Mouse (Mus musculus): ENCODE data around the gene Cacng6. TPM values are rescaled to one million over a fixed set of nuclear protein-coding genes. Genes with fewer than 3 reads are reported as not detected.

Gene Cacng6
- polyA plus RNA-seq, 2 experiments = 8.9 to 10.0 TPM

DNA sequence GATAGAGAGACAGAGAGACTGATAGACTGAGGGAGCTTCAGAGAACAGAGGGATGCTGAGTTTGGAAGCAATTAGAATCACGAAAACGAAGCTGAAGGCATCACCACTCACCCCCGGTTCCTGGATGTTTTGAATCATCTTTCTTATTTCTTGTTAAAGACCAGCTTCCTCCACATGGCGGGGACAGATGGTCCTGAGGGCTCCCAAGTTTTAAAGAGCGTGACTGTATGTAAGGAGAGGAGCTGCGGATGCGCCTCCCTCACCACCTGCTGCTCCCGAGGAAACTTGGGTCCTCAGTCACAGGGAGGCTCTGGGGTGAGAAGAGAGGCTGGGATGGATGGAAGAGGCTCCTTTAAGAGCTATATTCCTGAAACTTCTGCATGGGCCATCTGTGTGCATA lies 36.3 kb downstream of the Cacng6 start:
- H3K27me3 ChIP-seq (ENCODE audit: control insufficient read depth, insufficient read depth, low read length) = no peaks in the 10 kb centered on the region
- 90% methylated on average over 8 of the region's 8 CpGs for WGBS
- no peaks in the 10 kb centered on the region for H3K36me3 ChIP-seq (ENCODE audit: control insufficient read depth, insufficient read depth, low read length)
- no peak overlapping the region for H3K27ac ChIP-seq (replicated peaks; ENCODE audit: low read depth, low read length)
- TF ChIP-seq POLR2A (IDR thresholded peaks at IDR 0.05; ENCODE audit: borderline replicate concordance, extremely low read depth, insufficient read depth, insufficient read length) = no peak
- H3K4me1 ChIP-seq (ENCODE audit: control insufficient read depth, insufficient read depth, low read length) = no peaks in the 10 kb centered on the region
- H3K4me3 ChIP-seq (replicated peaks; ENCODE audit: low read length) = no peak overlapping the region
- no peak for DNase-seq (ENCODE audit: low spot score)
- H3K4me2 ChIP-seq (replicated peaks; ENCODE audit: low read depth, low read length, severe bottlenecking) = no peak overlapping the region
- ATAC-seq (ENCODE audit: low FRiP score, low read depth) = no peak
- no peaks in the 10 kb centered on the region for H3K9me3 ChIP-seq (ENCODE audit: control insufficient read depth, low read length)
- H3K9ac ChIP-seq (ENCODE audit: low read depth, low read length, severe bottlenecking) = no peak overlapping the region

DNA sequence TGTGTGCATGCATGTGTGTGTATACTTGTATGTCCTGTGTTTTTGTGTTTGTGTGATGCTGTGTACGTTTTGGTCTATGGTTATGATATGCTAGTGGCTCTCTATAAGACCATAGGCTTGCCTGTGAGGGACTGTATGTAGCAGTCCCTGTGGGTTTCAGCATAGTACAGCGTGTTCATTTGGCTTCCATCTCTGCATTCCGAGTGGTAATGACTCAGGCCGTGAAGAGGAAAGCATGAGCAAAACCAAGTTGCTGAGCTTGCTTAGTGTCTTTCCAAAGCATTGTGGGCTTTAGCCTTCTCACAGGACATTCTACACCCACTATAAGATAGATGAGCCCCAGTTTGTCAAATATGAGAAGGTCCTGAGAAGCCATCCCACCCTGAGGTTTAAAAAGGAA lies 39.3 kb downstream of the Cacng6 start:
- Histone ChIP-seq H3K36me3 (ENCODE audit: control insufficient read depth, insufficient read depth, low read length) (no peaks in the 10 kb centered on the region), H3K9me3 (ENCODE audit: control insufficient read depth, low read length) (no peaks in the 10 kb centered on the region), H3K9ac (ENCODE audit: low read depth, low read length, severe bottlenecking) (no peak overlapping the region), H3K27me3 (ENCODE audit: control insufficient read depth, insufficient read depth, low read length) (no peaks in the 10 kb centered on the region), H3K4me1 (ENCODE audit: control insufficient read depth, insufficient read depth, low read length) (no peaks in the 10 kb centered on the region), H3K27ac (replicated peaks; ENCODE audit: low read depth, low read length) (no peak overlapping the region), H3K4me2 (replicated peaks; ENCODE audit: low read depth, low read length, severe bottlenecking) (no peak overlapping the region), H3K4me3 (replicated peaks; ENCODE audit: low read length) (no peak overlapping the region)
- WGBS = 82% methylated on average over 4 of the region's 4 CpGs
- no peak for TF ChIP-seq POLR2A (IDR thresholded peaks at IDR 0.05; ENCODE audit: borderline replicate concordance, extremely low read depth, insufficient read depth, insufficient read length)
- no peak for ATAC-seq (ENCODE audit: low FRiP score, low read depth)
- DNase-seq (ENCODE audit: low spot score) = no peak

DNA sequence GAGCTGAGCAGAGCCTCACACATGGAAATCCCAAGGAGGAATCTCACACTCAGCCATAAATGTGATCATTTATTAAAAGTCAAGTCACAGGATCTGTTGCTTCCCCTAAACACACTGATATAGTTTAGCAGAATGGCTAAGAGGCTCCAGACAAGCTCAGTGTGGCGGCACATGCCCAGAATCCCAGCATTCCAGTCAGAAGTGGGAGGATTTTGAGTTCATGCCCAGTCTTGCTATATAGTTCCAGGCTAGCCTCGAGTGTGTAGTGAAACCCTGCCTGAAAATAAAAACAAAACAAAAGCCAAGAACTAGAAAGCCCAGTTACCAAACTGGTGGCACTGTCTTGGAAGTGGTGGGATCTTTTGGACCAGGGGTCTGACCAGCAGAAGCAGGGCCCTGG lies 44.6 kb downstream of the Cacng6 start:
- no peak for TF ChIP-seq POLR2A (IDR thresholded peaks at IDR 0.05; ENCODE audit: borderline replicate concordance, extremely low read depth, insufficient read depth, insufficient read length)
- no peak for DNase-seq (ENCODE audit: low spot score)
- 59% methylated on average over 2 of the region's 2 CpGs for WGBS

DNA sequence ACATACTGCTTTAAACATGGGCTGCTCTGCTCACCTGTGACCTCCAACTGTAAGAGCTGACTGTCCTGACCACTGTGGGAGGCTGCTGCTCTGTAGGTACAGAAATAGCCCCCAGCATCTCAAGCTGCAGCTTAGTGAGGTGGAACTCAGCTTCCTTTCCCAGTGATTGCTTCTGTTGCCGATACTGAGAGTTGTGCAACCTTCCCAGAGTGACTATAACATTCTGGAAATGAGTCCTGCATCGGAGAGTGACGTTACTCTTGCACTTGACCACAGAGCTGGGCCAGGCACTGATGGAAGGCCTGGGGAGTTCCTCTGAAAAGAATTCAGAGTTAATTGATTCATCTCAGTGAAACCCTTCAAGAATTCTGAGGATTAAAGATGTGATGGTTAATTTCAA lies 48.8 kb downstream of the Cacng6 start:
- Histone ChIP-seq H3K36me3 (ENCODE audit: control insufficient read depth, insufficient read depth, low read length) (no peaks in the 10 kb centered on the region), H3K9ac (ENCODE audit: low read depth, low read length, severe bottlenecking) (no peak overlapping the region), H3K27ac (replicated peaks; ENCODE audit: low read depth, low read length) (no peak overlapping the region), H3K4me3 (replicated peaks; ENCODE audit: low read length) (no peak overlapping the region), H3K4me1 (ENCODE audit: control insufficient read depth, insufficient read depth, low read length) (no peaks in the 10 kb centered on the region; the same call in 1 of the 2 replicates), H3K27me3 (ENCODE audit: control insufficient read depth, insufficient read depth, low read length) (no peaks in the 10 kb centered on the region), H3K4me2 (replicated peaks; ENCODE audit: low read depth, low read length, severe bottlenecking) (no peak overlapping the region), H3K9me3 (ENCODE audit: control insufficient read depth, low read length) (no peaks in the 10 kb centered on the region)
- ATAC-seq (ENCODE audit: low FRiP score, low read depth) (no peak), DNase-seq (ENCODE audit: low spot score) (no peak)
- TF ChIP-seq POLR2A (IDR thresholded peaks at IDR 0.05; ENCODE audit: borderline replicate concordance, extremely low read depth, insufficient read depth, insufficient read length) = no peak
- WGBS = 84% methylated on average over 3 of the region's 3 CpGs

More for the DNA sequence above, 44.6 kb downstream of the Cacng6 start:
- Histone ChIP-seq H3K27me3 (ENCODE audit: control insufficient read depth, insufficient read depth, low read length) (no peaks in the 10 kb centered on the region), H3K27ac (replicated peaks; ENCODE audit: low read depth, low read length) (no peak overlapping the region), H3K9me3 (ENCODE audit: control insufficient read depth, low read length) (no peaks in the 10 kb centered on the region), H3K4me3 (replicated peaks; ENCODE audit: low read length) (no peak overlapping the region), H3K4me1 (ENCODE audit: control insufficient read depth, insufficient read depth, low read length) (no peaks in the 10 kb centered on the region), H3K9ac (ENCODE audit: low read depth, low read length, severe bottlenecking) (no peak overlapping the region), H3K36me3 (ENCODE audit: control insufficient read depth, insufficient read depth, low read length) (no peaks in the 10 kb centered on the region), H3K4me2 (replicated peaks; ENCODE audit: low read depth, low read length, severe bottlenecking) (no peak overlapping the region)
- ATAC-seq (ENCODE audit: low FRiP score, low read depth) = no peak

DNA sequence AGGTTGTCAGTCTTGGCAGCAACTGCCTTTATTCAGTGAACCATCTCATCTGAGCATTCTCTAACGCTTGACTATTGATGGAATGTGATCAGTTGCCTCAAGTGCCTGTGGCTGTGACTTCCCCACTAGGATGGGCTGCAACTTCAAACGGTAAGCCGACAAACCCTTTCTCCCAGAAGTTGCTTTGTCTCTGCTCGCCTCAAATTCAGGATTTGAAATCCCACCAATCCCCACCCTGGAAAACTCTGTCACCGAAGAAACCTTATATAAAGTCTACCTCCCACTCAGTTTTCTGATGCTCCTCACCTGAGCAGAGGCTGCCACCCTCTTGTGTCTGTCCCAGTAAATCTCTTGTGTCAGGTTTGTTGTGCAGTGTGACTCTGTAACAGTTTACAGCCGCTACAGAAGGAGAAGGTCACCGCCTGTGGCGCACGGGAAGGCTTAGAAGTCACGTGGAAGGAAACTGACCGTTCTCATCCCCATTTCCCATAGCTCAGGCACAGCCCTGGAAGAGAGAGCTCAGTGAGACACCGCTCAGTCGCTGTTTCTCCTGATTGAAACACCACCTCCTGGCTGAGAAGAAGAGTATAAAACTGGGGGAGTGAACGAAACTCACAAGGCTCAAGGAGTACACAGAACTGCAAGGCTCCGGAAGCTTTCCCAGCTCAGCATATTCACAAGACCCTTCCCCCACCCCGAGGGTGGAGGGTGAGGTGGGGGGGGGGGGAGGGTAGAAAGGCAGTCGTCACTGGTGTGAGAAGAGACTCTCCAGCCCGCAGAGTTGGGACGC lies 50.5 kb downstream of the Cacng6 start:
- Histone ChIP-seq H3K27ac (replicated peaks; ENCODE audit: low read depth, low read length) (no peak overlapping the region), H3K4me3 (replicated peaks; ENCODE audit: low read length) (no peak overlapping the region), H3K9me3 (ENCODE audit: control insufficient read depth, low read length) (no peaks in the 10 kb centered on the region), H3K9ac (ENCODE audit: low read depth, low read length, severe bottlenecking) (no peak overlapping the region), H3K27me3 (ENCODE audit: control insufficient read depth, insufficient read depth, low read length) (no peaks in the 10 kb centered on the region), H3K4me1 (ENCODE audit: control insufficient read depth, insufficient read depth, low read length) (no peaks in the 10 kb centered on the region; the same call in 1 of the 2 replicates), H3K36me3 (ENCODE audit: control insufficient read depth, insufficient read depth, low read length) (no peaks in the 10 kb centered on the region), H3K4me2 (replicated peaks; ENCODE audit: low read depth, low read length, severe bottlenecking) (peak overlapping the region; percentile 20; the same call in 1 of the 2 replicates)
- DNase-seq (ENCODE audit: low spot score) (no peak), ATAC-seq (ENCODE audit: low FRiP score, low read depth) (no peak)
- no peak for TF ChIP-seq POLR2A (IDR thresholded peaks at IDR 0.05; ENCODE audit: borderline replicate concordance, extremely low read depth, insufficient read depth, insufficient read length)
- 6% methylated on average over 19 of the region's 19 CpGs for WGBS
